Mouse (Mus musculus): ENCODE results near the gene Lamb3. TPM values are rescaled to one million over a fixed set of nuclear protein-coding genes. Genes with fewer than 3 reads are reported as not detected.

The Lamb3 gene
- total and polyA plus RNA-seq, 3 experiments, result 0.03 to 0.30 (median 0.22) TPM

GRCm38 (mm10) chr1:193336122-193337017, 128.9 kb downstream of the Lamb3 start:
- H3K4me1 ChIP-seq (ENCODE audit: insufficient read depth, low read depth, low read length), result no peaks in the 10 kb centered on the region
- no peak for DNase-seq (ENCODE audit: low spot score)
- no peak for TF ChIP-seq CTCF (IDR thresholded peaks at IDR 0.05; ENCODE audit: low read depth, low read length)
- peaks cover 2% of the 10 kb centered on the region; the same call in 1 of the 2 replicates for H3K27me3 ChIP-seq (ENCODE audit: insufficient read depth, low read length)
- H3K36me3 ChIP-seq (replicated peaks), result no peaks in the 10 kb centered on the region
- ATAC-seq (ENCODE audit: extremely low read depth, insufficient number of reproducible peaks, low FRiP score, poor library complexity, severe bottlenecking), result no peak
- no peak overlapping the region for H3K4me3 ChIP-seq (ENCODE audit: low read depth, low read length)
- H3K9me3 ChIP-seq (replicated peaks), result no peaks in the 10 kb centered on the region

GRCm38 (mm10) chr1:193337018-193337321, 129.5 kb downstream of the Lamb3 start:
- no peak for ATAC-seq (ENCODE audit: extremely low read depth, insufficient number of reproducible peaks, low FRiP score, poor library complexity, severe bottlenecking)
- H3K27me3 ChIP-seq (ENCODE audit: insufficient read depth, low read length), result peaks cover 2% of the 10 kb centered on the region; the same call in 1 of the 2 replicates
- no peak for DNase-seq (ENCODE audit: low spot score)

GRCm38 (mm10) chr1:193337787-193338310, 130.3 kb downstream of the Lamb3 start:
- DNase-seq (ENCODE audit: low spot score) (no peak), ATAC-seq (ENCODE audit: extremely low read depth, insufficient number of reproducible peaks, low FRiP score, poor library complexity, severe bottlenecking) (no peak)
- H3K27me3 ChIP-seq (ENCODE audit: insufficient read depth, low read length), result peaks cover 2% of the 10 kb centered on the region; the same call in 1 of the 2 replicates

More at GRCm38 (mm10) chr1:193337018-193337321, 129.5 kb downstream of the Lamb3 start:
- TF ChIP-seq GATA2 (IDR thresholded peaks at IDR 0.05; ENCODE audit: borderline replicate concordance, low read depth, low read length) (no peak), TAL1 (conservative IDR thresholded peaks at IDR 0.05; ENCODE audit: low read depth, low read length) (no peak), GATA1 (IDR thresholded peaks at IDR 0.05; ENCODE audit: borderline replicate concordance, low read length) (no peak), POLR2AphosphoS5 (IDR thresholded peaks at IDR 0.05; ENCODE audit: insufficient replicate concordance, low read depth, low read length) (no peak), CTCF (IDR thresholded peaks at IDR 0.05; ENCODE audit: low read depth, low read length) (no peak)
- Histone ChIP-seq H3K36me3 (replicated peaks) (no peaks in the 10 kb centered on the region), H3K4me1 (ENCODE audit: insufficient read depth, low read depth, low read length) (no peaks in the 10 kb centered on the region), H3K4me3 (ENCODE audit: low read depth, low read length) (no peak overlapping the region), H3K9me3 (replicated peaks) (no peaks in the 10 kb centered on the region)

GRCm38 (mm10) chr1:193338363-193338995, 131.0 kb downstream of the Lamb3 start:
- Histone ChIP-seq H3K4me1 (ENCODE audit: insufficient read depth, low read depth, low read length) (no peaks in the 10 kb centered on the region), H3K36me3 (replicated peaks) (no peaks in the 10 kb centered on the region), H3K9me3 (replicated peaks) (no peaks in the 10 kb centered on the region), H3K4me3 (ENCODE audit: low read depth, low read length) (no peak overlapping the region), H3K27me3 (ENCODE audit: insufficient read depth, low read length) (peaks cover 2% of the 10 kb centered on the region; the same call in 1 of the 2 replicates)
- TF ChIP-seq GATA2 (IDR thresholded peaks at IDR 0.05; ENCODE audit: borderline replicate concordance, low read depth, low read length) (no peak), POLR2AphosphoS5 (IDR thresholded peaks at IDR 0.05; ENCODE audit: insufficient replicate concordance, low read depth, low read length) (no peak), CTCF (IDR thresholded peaks at IDR 0.05; ENCODE audit: low read depth, low read length) (no peak), GATA1 (IDR thresholded peaks at IDR 0.05; ENCODE audit: borderline replicate concordance, low read length) (no peak), TAL1 (conservative IDR thresholded peaks at IDR 0.05; ENCODE audit: low read depth, low read length) (no peak)
- DNase-seq (ENCODE audit: low spot score), result no peak
- ATAC-seq (ENCODE audit: extremely low read depth, insufficient number of reproducible peaks, low FRiP score, poor library complexity, severe bottlenecking), result no peak

More at GRCm38 (mm10) chr1:193337787-193338310, 130.3 kb downstream of the Lamb3 start:
- no peaks in the 10 kb centered on the region for H3K4me1 ChIP-seq (ENCODE audit: insufficient read depth, low read depth, low read length)
- no peaks in the 10 kb centered on the region for H3K9me3 ChIP-seq (replicated peaks)
- no peaks in the 10 kb centered on the region for H3K36me3 ChIP-seq (replicated peaks)
- H3K4me3 ChIP-seq (ENCODE audit: low read depth, low read length), result no peak overlapping the region
- TF ChIP-seq TAL1 (conservative IDR thresholded peaks at IDR 0.05; ENCODE audit: low read depth, low read length) (no peak), GATA2 (IDR thresholded peaks at IDR 0.05; ENCODE audit: borderline replicate concordance, low read depth, low read length) (no peak), CTCF (IDR thresholded peaks at IDR 0.05; ENCODE audit: low read depth, low read length) (no peak), POLR2AphosphoS5 (IDR thresholded peaks at IDR 0.05; ENCODE audit: insufficient replicate concordance, low read depth, low read length) (no peak), GATA1 (IDR thresholded peaks at IDR 0.05; ENCODE audit: borderline replicate concordance, low read length) (no peak)

- no peaks in the 10 kb centered on the region; the same call in 1 of the 2 replicates for H3K27me3 ChIP-seq (ENCODE audit: insufficient read depth, low read length)
- no peaks in the 10 kb centered on the region for H3K4me1 ChIP-seq (ENCODE audit: insufficient read depth, low read depth, low read length)
- TF ChIP-seq CTCF (IDR thresholded peaks at IDR 0.05; ENCODE audit: low read depth, low read length) (no peak), TAL1 (conservative IDR thresholded peaks at IDR 0.05; ENCODE audit: low read depth, low read length) (no peak), GATA2 (IDR thresholded peaks at IDR 0.05; ENCODE audit: borderline replicate concordance, low read depth, low read length) (no peak), POLR2AphosphoS5 (IDR thresholded peaks at IDR 0.05; ENCODE audit: insufficient replicate concordance, low read depth, low read length) (no peak)
- DNase-seq (ENCODE audit: low spot score), result no peak
- no peaks in the 10 kb centered on the region for H3K9me3 ChIP-seq (replicated peaks)
- no peaks in the 10 kb centered on the region for H3K36me3 ChIP-seq (replicated peaks)
- no peak overlapping the region for H3K4me3 ChIP-seq (ENCODE audit: low read depth, low read length)
- ATAC-seq (ENCODE audit: extremely low read depth, insufficient number of reproducible peaks, low FRiP score, poor library complexity, severe bottlenecking), result no peak
Observed at GRCm38 (mm10) chr1:193342198-193342946, 134.9 kb downstream of the Lamb3 start.

- no peaks in the 10 kb centered on the region for H3K9me3 ChIP-seq (replicated peaks)
- no peak for DNase-seq (ENCODE audit: low spot score)
- H3K4me3 ChIP-seq (ENCODE audit: low read depth, low read length), result no peak overlapping the region
- no peaks in the 10 kb centered on the region for H3K36me3 ChIP-seq (replicated peaks)
- no peaks in the 10 kb centered on the region for H3K4me1 ChIP-seq (ENCODE audit: insufficient read depth, low read depth, low read length)
- H3K27me3 ChIP-seq (ENCODE audit: insufficient read depth, low read length), result no peaks in the 10 kb centered on the region; the same call in 1 of the 2 replicates
- TF ChIP-seq GATA1 (IDR thresholded peaks at IDR 0.05; ENCODE audit: borderline replicate concordance, low read length) (no peak), CTCF (IDR thresholded peaks at IDR 0.05; ENCODE audit: low read depth, low read length) (no peak)
- ATAC-seq (ENCODE audit: extremely low read depth, insufficient number of reproducible peaks, low FRiP score, poor library complexity, severe bottlenecking), result no peak
Observed at GRCm38 (mm10) chr1:193343853-193344252, 136.4 kb downstream of the Lamb3 start.

All from G1E (cell line).